ENCODE assay signal across 8 mouse cellular contexts in the genomic region with DNA sequence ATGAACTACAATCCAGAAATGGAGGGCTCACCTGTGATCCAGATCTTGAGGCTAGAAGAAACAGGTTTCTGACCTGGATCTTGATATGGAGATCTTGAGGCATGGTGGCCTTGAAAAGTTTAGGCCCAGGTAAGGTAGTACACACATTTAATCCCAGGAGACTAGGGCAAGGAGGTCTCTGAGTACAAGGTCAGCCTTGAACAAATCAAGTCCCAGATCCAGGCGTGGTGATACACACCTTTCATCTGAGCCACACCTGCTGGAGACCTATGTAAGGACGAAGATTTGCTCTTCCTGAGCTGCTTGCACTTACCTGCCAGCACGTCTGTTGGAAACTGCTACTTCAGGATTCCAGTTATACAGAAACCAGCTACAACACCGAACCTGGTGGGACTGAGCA. TPM values are rescaled to one million over a fixed set of nuclear protein-coding genes. Genes with fewer than 3 reads are reported as not detected.
DNase-seq lines count a peak whose midpoint lies in the region; ATAC-seq and TF ChIP-seq lines count a peak whose summit lies in the region.

A gene (plus strand): TSS at position 301 of the 400 bp plus-strand sequence.

- no peaks in the 10 kb centered on the region for H3K36me3 ChIP-seq in heart, embryonic 15.5 days
- H3K36me3 ChIP-seq in limb, embryonic 10.5 days: no peaks in the 10 kb centered on the region
- H3K36me3 ChIP-seq in stomach, embryonic 16.5 days (ENCODE audit: control insufficient read depth, insufficient read depth, low read length): no peaks in the 10 kb centered on the region

- H3K9me3 ChIP-seq in heart, embryonic 15.5 days (replicated peaks): no peaks in the 10 kb centered on the region
- H3K9me3 ChIP-seq in limb, embryonic 10.5 days (replicated peaks): no peaks in the 10 kb centered on the region
- peaks cover under 1% of the 10 kb centered on the region; the same call in 1 of the 2 replicates for H3K9me3 ChIP-seq in stomach, embryonic 16.5 days (replicated peaks; ENCODE audit: control insufficient read depth, low read length)

- no peak for TF ChIP-seq CTCF in layer of hippocampus, adult 2 months (conservative IDR thresholded peaks at IDR 0.05)
- TF ChIP-seq CTCF in brain, embryonic 14.5 days (IDR thresholded peaks at IDR 0.05; ENCODE audit: borderline replicate concordance, extremely low read depth, insufficient read depth, insufficient read length): no peak

- no peak within 1 kb of the TSS for H3K9ac ChIP-seq in heart, embryonic 15.5 days
- no peak within 1 kb of the TSS for H3K9ac ChIP-seq in stomach, embryonic 16.5 days (ENCODE audit: low read length)

- no peak within 1 kb of the TSS for H3K27ac ChIP-seq in layer of hippocampus, adult 2 months
- no peak within 1 kb of the TSS for H3K27ac ChIP-seq in heart, embryonic 15.5 days
- H3K27ac ChIP-seq in limb, embryonic 10.5 days: no peak within 1 kb of the TSS
- no peak within 1 kb of the TSS for H3K27ac ChIP-seq in stomach, embryonic 16.5 days (ENCODE audit: low read length)

- ATAC-seq in heart, embryonic 15.5 days (replicated peaks; ENCODE audit: insufficient number of reproducible peaks, insufficient read depth, low FRiP score, low read depth): no peak
- ATAC-seq in stomach, embryonic 16.5 days (ENCODE audit: insufficient read depth, low FRiP score): no peak

- H3K4me3 ChIP-seq in layer of hippocampus, adult 2 months: no peak within 1 kb of the TSS
- H3K4me3 ChIP-seq in heart, embryonic 15.5 days: no peak within 1 kb of the TSS
- no peak within 1 kb of the TSS for H3K4me3 ChIP-seq in limb, embryonic 10.5 days
- no peak within 1 kb of the TSS for H3K4me3 ChIP-seq in stomach, embryonic 16.5 days (replicated peaks; ENCODE audit: low read length)

- no peak for TF ChIP-seq POLR2A in brain, embryonic 14.5 days (IDR thresholded peaks at IDR 0.05; ENCODE audit: borderline replicate concordance, extremely low read depth, insufficient read depth, insufficient read length, poor library complexity, severe bottlenecking)

- 85% methylated on average over 4 of the region's 4 CpGs for whole genome bisulfite sequencing in heart, embryonic 15.5 days
- 94% methylated on average over 4 of the region's 4 CpGs for WGBS in limb, embryonic 10.5 days
- whole genome bisulfite sequencing in stomach, embryonic 16.5 days: 81% methylated on average over 4 of the region's 4 CpGs

- no peaks in the 10 kb centered on the region for H3K27me3 ChIP-seq in heart, embryonic 15.5 days
- 0 out of 2 replicates have a peak, but pooled peaks cover 6% of the 10 kb centered on the region for H3K27me3 ChIP-seq in limb, embryonic 10.5 days (ENCODE audit: low read depth, poor library complexity, severe bottlenecking)
- H3K27me3 ChIP-seq in stomach, embryonic 16.5 days (ENCODE audit: control insufficient read depth, insufficient read depth, low read length): no peaks in the 10 kb centered on the region

- peaks cover 9% of the 10 kb centered on the region for H3K4me1 ChIP-seq in heart, embryonic 15.5 days (replicated peaks)
- peaks cover 5% of the 10 kb centered on the region; the same call in 1 of the 2 replicates for H3K4me1 ChIP-seq in limb, embryonic 10.5 days
- no peaks in the 10 kb centered on the region for H3K4me1 ChIP-seq in stomach, embryonic 16.5 days (ENCODE audit: control insufficient read depth, insufficient read depth, low read length)

- no peak for DNase-seq in layer of hippocampus, adult 2 months (ENCODE audit: low spot score in 2 of 2)
- DNase-seq in layer of hippocampus, adult 9-11 months: no peak
- no peak for DNase-seq in brain, embryonic 14.5 days (ENCODE audit: low read depth)
- no peak for DNase-seq in limb, embryonic 10.5 days (ENCODE audit: low spot score)
- DNase-seq in embryo, embryonic 10 days (ENCODE audit: low spot score): no peak
- no peak for DNase-seq in frontal cortex, postnatal 10 days (ENCODE audit: low spot score in 2 of 2)

- H3K4me2 ChIP-seq in heart, embryonic 15.5 days: no peak within 1 kb of the TSS
- no peak within 1 kb of the TSS for H3K4me2 ChIP-seq in stomach, embryonic 16.5 days (ENCODE audit: low read depth, low read length)

RNA-seq across cellular contexts. Expression of the gene that starts here (rescaled TPM):
- 10 to 100 TPM; 27.7 to 30.3 TPM for total RNA-seq in layer of hippocampus, adult 2 months (2021)
- 13.9 and 17.2 TPM in 2 replicates for polyA plus RNA-seq in brain, embryonic 14.5 days (2012; rRNA removed)
- 12.0 and 13.7 TPM in 2 replicates for polyA plus RNA-seq in heart, embryonic 15.5 days (2015; fragmentation: Nextera tagmentation; extraction: Ambion mirVana)
- 19.4 and 21.7 TPM in 2 replicates for polyA plus RNA-seq in limb, embryonic 10.5 days (2016; fragmentation: Nextera tagmentation; extraction: Ambion mirVana)
- polyA plus RNA-seq in stomach, embryonic 16.5 days (2015; fragmentation: Nextera tagmentation; extraction: Ambion mirVana): 18.2 and 18.6 TPM in 2 replicates
